Mouse (Mus musculus): ENCODE data around the gene Drap1.

DNA sequence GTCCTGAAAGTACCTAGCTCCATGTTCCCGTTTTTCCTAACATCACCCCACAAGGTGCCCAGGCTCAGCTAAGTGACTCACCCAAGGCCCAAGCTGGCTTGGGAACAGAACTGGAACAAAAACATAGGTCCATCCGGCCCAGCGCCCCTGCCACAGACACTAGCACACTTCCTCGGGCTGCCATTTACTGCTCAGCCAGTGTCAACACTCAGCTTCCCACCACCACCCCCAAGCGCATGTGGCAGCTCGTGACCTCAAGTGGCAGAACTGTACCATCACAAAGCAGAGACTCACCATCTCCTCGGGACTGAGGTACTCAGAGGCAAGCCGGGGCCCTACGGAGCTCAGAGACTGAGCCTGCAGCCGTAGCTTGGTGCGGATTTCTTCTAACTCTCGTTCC, 41.5 kb downstream of the Drap1 start:
- TF ChIP-seq CTCF (IDR thresholded peaks at IDR 0.05 in 2 of 3, conservative IDR thresholded peaks at IDR 0.05 in 1 of 3; ENCODE audit: control insufficient read depth in 1 of 3, insufficient read depth in 1 of 3, low read depth in 2 of 3, low read length in 3 of 3, poor library complexity in 1 of 3, severe bottlenecking in 1 of 3) = no peak
- no peak for TF ChIP-seq EP300 (IDR thresholded peaks at IDR 0.05; ENCODE audit: low read depth in 1 of 2, low read length in 2 of 2)
- no peak for TF ChIP-seq USF2 (IDR thresholded peaks at IDR 0.05; ENCODE audit: borderline replicate concordance in 1 of 2, insufficient read depth in 1 of 2, low read depth in 1 of 2, low read length in 2 of 2)
- no peak for TF ChIP-seq ETS1 (IDR thresholded peaks at IDR 0.05; ENCODE audit: low read depth, low read length)
- no peak for TF ChIP-seq POLR2A (IDR thresholded peaks at IDR 0.05; ENCODE audit: control insufficient read depth in 1 of 2, insufficient read depth in 1 of 2, low read depth in 1 of 2, low read length in 2 of 2, poor library complexity in 1 of 2)
- TF ChIP-seq ZMIZ1 (IDR thresholded peaks at IDR 0.05; ENCODE audit: low read depth, low read length) = no peak
